Mouse (Mus musculus) heart, postnatal 0 days (tissue): ENCODE measurements around the gene Prdm11. TPM values are rescaled to one million over a fixed set of nuclear protein-coding genes. Genes with fewer than 3 reads are reported as not detected.
A peak's percentile ranks its signal among the peaks of the same experiment; 100 is the strongest.

Experiments
- ATAC-seq: fragments of 200-750 bp; cut with Nextera tagmentation; 2 replicates; pipeline ENCODE4 v1.8.0; 2017; ENCODE audit warnings: low read depth, moderate number of reproducible peaks, moderate library complexity; ENCODE audit not compliant: insufficient read depth
- DNase-seq: peaks from one replicate; pipeline ENCODE4 v3.0.0-alpha.2; 2016; ENCODE audit warnings: low spot score
- H3K27ac ChIP-seq: fragments of 300-500 bp; sonication (generic); 2 replicates; pipeline ENCODE4 v1.5.1; 2014; ENCODE audit warnings: low read depth, mild to moderate bottlenecking
- H3K27me3 ChIP-seq: fragments of 300-500 bp; sonication (generic); 2 replicates; pipeline ENCODE4 v1.6.1; 2014; ENCODE audit warnings: low read length, mixed read lengths; ENCODE audit not compliant: control insufficient read depth, insufficient read depth
- H3K36me3 ChIP-seq: fragments of 300-500 bp; sonication (generic); replicated peaks from 2 replicates; pipeline ENCODE4 v1.6.1; 2014; ENCODE audit warnings: low read length, mixed read lengths; ENCODE audit not compliant: control insufficient read depth, insufficient read depth
- H3K4me1 ChIP-seq: fragments of 300-500 bp; sonication (generic); 2 replicates; pipeline ENCODE4 v1.6.1; 2014; ENCODE audit warnings: antibody characterized with exemption; ENCODE audit not compliant: control insufficient read depth, insufficient read depth
- H3K4me2 ChIP-seq: fragments of 300-500 bp; sonication (generic); 2 replicates; pipeline ENCODE4 v1.6.1; 2014; ENCODE audit warnings: low read depth, mild to moderate bottlenecking, low read length, moderate library complexity
- H3K4me3 ChIP-seq: fragments of 300-500 bp; sonication (generic); 2 replicates; pipeline ENCODE4 v1.5.1; 2014; ENCODE audit warnings: low read depth, low read length
- H3K9ac ChIP-seq: fragments of 300-500 bp; sonication (generic); replicated peaks from 2 replicates; pipeline ENCODE4 v1.6.1; 2014; ENCODE audit warnings: low read depth, low read length, mixed read lengths
- H3K9me3 ChIP-seq: fragments of 300-500 bp; sonication (generic); replicated peaks from 2 replicates; pipeline ENCODE4 v1.6.1; 2016; ENCODE audit warnings: low read length; ENCODE audit not compliant: control insufficient read depth
- CTCF ChIP-seq: IDR thresholded peaks from 2 replicates; pipeline ENCODE4 v1.5.1; 2016; ENCODE audit warnings: antibody characterized with exemption, control low read depth, low read depth
- EP300 ChIP-seq: IDR thresholded peaks from 2 replicates; pipeline ENCODE4 v1.6.1; 2016; ENCODE audit warnings: antibody characterized with exemption, low read depth
- WGBS: fragments of 180-500 bp; shearing (Covaris S2); extraction: QIAGEN DNeasy Blood & Tissue Kit; methylation state at CpG from one replicate; pipeline ENCODE4 v1.1.7; 2014; 5-methylcytosine and 5-hydroxymethylcytosine counted together
- polyA plus RNA-seq: library from polyadenylated mRNA; unstranded; fragments of >200 nt; fragmentation: Nextera tagmentation; extraction: Ambion mirVana; gene quantifications from 2 replicates; pipeline ENCODE4 v1.2.1, GENCODE M21; 2015
- total RNA-seq: library from RNA; depleted of rRNA; stranded (reverse); fragments of >200 nt; gene quantifications from 2 replicates; pipeline ENCODE4 v1.2.3, GENCODE M21; 2014; ENCODE audit warnings: low replicate concordance

The Prdm11 gene
- total and polyA plus RNA-seq, 2 experiments from 2014 or later, result 2.7 to 10.7 TPM

DNA sequence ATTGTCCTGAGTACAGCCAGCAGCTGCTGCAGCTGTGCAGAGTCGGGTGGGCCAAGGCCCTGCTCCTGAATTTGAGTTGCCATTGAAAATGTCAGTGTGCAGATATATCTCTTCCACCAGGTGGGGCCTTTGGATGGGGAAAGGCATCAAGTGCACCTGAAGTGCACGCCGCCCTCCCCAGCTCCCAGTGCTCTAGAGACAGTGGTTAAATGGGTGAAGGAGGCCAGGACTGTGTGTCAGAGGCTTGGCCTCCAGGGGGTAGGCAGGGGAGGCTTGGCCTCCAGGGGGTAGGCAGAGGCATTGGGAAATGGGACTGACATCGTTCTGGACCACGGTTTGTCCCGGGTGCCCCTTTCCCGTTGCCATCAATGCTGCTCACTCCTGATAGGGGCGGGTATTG lies 79.7 kb downstream of the Prdm11 start:
- Histone ChIP-seq H3K27me3 (no peaks in the 10 kb centered on the region), H3K9me3 (0 out of 2 replicates have a peak, but pooled peaks cover 3% of the 10 kb centered on the region), H3K4me1 (no peaks in the 10 kb centered on the region), H3K4me2 (no peak overlapping the region), H3K27ac (no peak overlapping the region), H3K9ac (no peak overlapping the region), H3K4me3 (no peak overlapping the region), H3K36me3 (peaks cover 2% of the 10 kb centered on the region)
- WGBS, result 60% methylated on average over 8 of the region's 8 CpGs
- TF ChIP-seq EP300, result no peak
- peak; percentile 34 for TF ChIP-seq CTCF
- DNase-seq (no peak), ATAC-seq (no peak; the same call in 1 of the 2 replicates)

DNA sequence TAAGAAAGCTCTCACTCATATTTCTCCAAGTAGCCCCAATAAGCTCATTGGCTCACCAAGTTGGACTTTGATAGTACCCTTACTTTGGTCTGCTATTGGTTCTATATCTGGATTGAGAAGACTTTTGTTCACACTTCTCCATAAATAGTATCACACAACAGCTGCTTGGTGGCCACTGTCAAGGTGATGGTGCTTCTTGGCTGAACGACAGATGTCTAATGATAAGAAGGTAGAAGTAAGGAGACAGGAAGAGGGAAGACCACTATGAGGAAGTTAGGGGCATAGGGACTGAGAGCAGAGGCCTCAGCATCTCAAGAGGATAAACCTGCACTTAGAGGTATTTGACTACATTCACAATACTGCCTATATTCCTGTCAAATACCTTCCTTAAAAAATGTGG lies 81.6 kb downstream of the Prdm11 start:
- Histone ChIP-seq H3K4me1 (no peaks in the 10 kb centered on the region), H3K4me2 (no peak overlapping the region), H3K27ac (no peak overlapping the region), H3K27me3 (no peaks in the 10 kb centered on the region), H3K4me3 (no peak overlapping the region), H3K36me3 (no peaks in the 10 kb centered on the region; the same call in 1 of the 2 replicates), H3K9ac (no peak overlapping the region), H3K9me3 (0 out of 2 replicates have a peak, but pooled peaks cover 3% of the 10 kb centered on the region)
- ATAC-seq, result no peak
- no peak for TF ChIP-seq EP300
- TF ChIP-seq CTCF, result no peak
- WGBS, result 43% methylated on average over 1 of the region's 1 CpGs
- no peak for DNase-seq

DNA sequence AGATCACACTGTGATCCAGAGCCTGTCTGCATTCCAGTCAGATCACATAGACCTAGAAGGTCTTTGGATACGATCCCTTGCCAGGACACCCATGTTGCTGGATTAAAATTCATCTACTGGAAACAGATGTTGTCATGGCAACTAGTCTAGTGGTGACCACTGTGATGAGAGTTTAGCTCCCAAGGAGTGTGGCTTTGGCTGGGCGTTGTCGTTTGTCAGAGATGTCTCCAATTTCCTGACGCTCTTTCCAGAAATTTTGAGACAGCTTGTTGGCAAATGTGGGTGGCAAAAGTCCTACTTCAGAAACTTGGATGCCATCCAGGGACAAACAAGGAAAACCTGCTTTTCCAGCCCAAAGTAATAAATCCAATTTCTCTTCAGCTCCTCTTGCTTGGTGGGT lies 87.3 kb downstream of the Prdm11 start:
- DNase-seq, result no peak
- H3K27me3 ChIP-seq, result no peaks in the 10 kb centered on the region
- H3K4me2 ChIP-seq, result no peak overlapping the region
- no peak overlapping the region for H3K4me3 ChIP-seq
- no peak for ATAC-seq
- no peaks in the 10 kb centered on the region for H3K4me1 ChIP-seq
- H3K36me3 ChIP-seq, result no peaks in the 10 kb centered on the region
- TF ChIP-seq EP300 (no peak), CTCF (no peak)
- WGBS, result 82% methylated on average over 4 of the region's 4 CpGs
- peaks cover 5% of the 10 kb centered on the region; the same call in 1 of the 2 replicates for H3K9me3 ChIP-seq
- no peak overlapping the region for H3K9ac ChIP-seq
- no peak overlapping the region for H3K27ac ChIP-seq

GRCm38 (mm10) chr2:92956943-92957342 lies 89.0 kb downstream of the Prdm11 start:
- no peak for TF ChIP-seq EP300
- TF ChIP-seq CTCF, result no peak
- Histone ChIP-seq H3K27ac (no peak overlapping the region), H3K9ac (no peak overlapping the region), H3K36me3 (no peaks in the 10 kb centered on the region), H3K4me3 (no peak overlapping the region), H3K4me2 (no peak overlapping the region), H3K9me3 (peaks cover 5% of the 10 kb centered on the region; the same call in 1 of the 2 replicates), H3K27me3 (no peaks in the 10 kb centered on the region), H3K4me1 (no peaks in the 10 kb centered on the region)
- no peak for DNase-seq
- 73% methylated on average over 2 of the region's 2 CpGs for WGBS
- ATAC-seq, result no peak

DNA sequence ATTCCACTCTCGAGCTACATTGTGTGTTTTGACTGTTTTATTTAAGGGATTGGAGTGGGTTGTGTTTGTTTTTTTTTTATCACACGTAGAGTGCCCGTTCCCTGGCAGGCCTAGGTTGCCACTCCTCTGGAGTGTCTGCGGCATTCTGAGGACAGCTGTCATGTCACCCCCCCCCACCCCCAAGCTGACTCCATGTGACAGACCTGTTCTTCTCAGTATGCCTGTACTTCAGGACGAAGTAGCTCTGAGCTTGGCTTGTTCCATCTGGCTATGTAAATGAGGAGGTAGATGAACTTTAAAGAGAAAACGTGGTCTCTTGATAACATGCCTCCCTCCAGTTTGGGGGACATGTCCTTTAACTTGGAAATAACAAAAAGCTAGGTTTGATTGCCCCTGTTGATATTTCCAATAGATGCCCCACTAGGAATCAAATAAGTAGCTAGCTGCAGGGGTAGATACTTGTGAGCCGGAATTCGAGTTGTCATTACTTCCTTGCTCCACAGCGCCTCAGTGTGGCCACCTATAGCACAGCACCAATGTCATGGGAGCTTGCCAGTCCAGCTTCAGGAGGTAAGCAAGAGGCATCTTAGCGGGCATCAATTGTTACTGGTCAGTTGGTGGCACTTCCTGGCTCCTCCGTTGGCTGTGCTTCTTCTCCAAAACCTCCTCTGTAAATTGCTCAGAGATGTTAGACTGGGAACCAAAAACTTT lies 91.4 kb downstream of the Prdm11 start:
- Histone ChIP-seq H3K27ac (no peak overlapping the region), H3K36me3 (no peaks in the 10 kb centered on the region), H3K4me3 (no peak overlapping the region), H3K4me2 (no peak overlapping the region), H3K9me3 (peaks cover 5% of the 10 kb centered on the region; the same call in 1 of the 2 replicates), H3K4me1 (no peaks in the 10 kb centered on the region), H3K27me3 (no peaks in the 10 kb centered on the region), H3K9ac (no peak overlapping the region)
- peak; percentile 46 for DNase-seq
- 37% methylated on average over 11 of the region's 11 CpGs for WGBS
- ATAC-seq, result no peak
- TF ChIP-seq EP300 (no peak), CTCF (peak; percentile 77)
